Mouse (Mus musculus) limb, embryonic 10.5 days (tissue): ENCODE data around the gene Hist1h4m. TPM values are rescaled to one million over a fixed set of nuclear protein-coding genes. Genes with fewer than 3 reads are reported as not detected.
A peak's percentile ranks its signal among the peaks of the same experiment; 100 is the strongest.
"Not testable (repeated sequence)": the region's sequence is repeated elsewhere in the genome, so short reads cannot be mapped to it uniquely, and the experiment has no call there.

Experiments used
- DNase-seq: peaks from one replicate; pipeline ENCODE4 v3.0.0-alpha.2; 2017; ENCODE audit warnings: low spot score
- H3K27ac ChIP-seq: fragments of 300-500 bp; sonication (generic); 2 replicates; pipeline ENCODE4 v1.5.1; 2016; ENCODE audit warnings: mild to moderate bottlenecking
- H3K27me3 ChIP-seq: fragments of 300-500 bp; sonication (generic); 2 replicates; pipeline ENCODE4 v1.6.1; 2016; ENCODE audit warnings: low read depth, mild to moderate bottlenecking; ENCODE audit not compliant: poor library complexity, severe bottlenecking
- H3K36me3 ChIP-seq: fragments of 300-500 bp; sonication (generic); 2 replicates; pipeline ENCODE4 v1.6.1; 2016; ENCODE audit warnings: mild to moderate bottlenecking, moderate library complexity
- H3K4me1 ChIP-seq: fragments of 300-500 bp; sonication (generic); 2 replicates; pipeline ENCODE4 v1.6.1; 2016
- H3K4me3 ChIP-seq: fragments of 300-500 bp; sonication (generic); 2 replicates; pipeline ENCODE4 v1.5.1; 2016; ENCODE audit warnings: mild to moderate bottlenecking, moderate library complexity
- H3K9me3 ChIP-seq: fragments of 300-500 bp; sonication (generic); replicated peaks from 2 replicates; pipeline ENCODE4 v1.6.1; 2016; ENCODE audit warnings: mild to moderate bottlenecking
- WGBS: fragments of 180-500 bp; shearing (Covaris S2); methylation state at CpG from one replicate; pipeline ENCODE4 v1.1.7; 2016; 5-methylcytosine and 5-hydroxymethylcytosine counted together
- polyA plus RNA-seq: library from polyadenylated mRNA; unstranded; fragments of >200 nt; fragmentation: Nextera tagmentation; extraction: Ambion mirVana; gene quantifications from 2 replicates; pipeline ENCODE4 v1.2.1, GENCODE M21; 2016

Gene Hist1h4m
- polyA plus RNA-seq, 1 experiment from 2014 or later, result not detected

- H3K9me3 ChIP-seq, H3K27me3 ChIP-seq, H3K36me3 ChIP-seq: not testable (repeated sequence)
- H3K4me3 ChIP-seq, result peak within 1 kb of the TSS; percentile 49
- H3K4me1 ChIP-seq, result peaks cover 36% of the 10 kb centered on the region
- under 1% methylated on average over 38 of the region's 63 CpGs for WGBS
- peak; percentile 85 for DNase-seq
- peak within 1 kb of the TSS; percentile 93 for H3K27ac ChIP-seq
Observed at GRCm38 (mm10) chr13:21786899-21787629, 24.5 kb upstream of the Hist1h4m start, which contains the start of the genes Hist1h2an and Hist1h2bp. TSS of gene Hist1h2an (minus strand) at chr13:21787218. TSS of gene Hist1h2bp (plus strand) at chr13:21787461.

GRCm38 (mm10) chr13:21787760-21788593 lies 23.6 kb upstream of the Hist1h4m start:
- Histone ChIP-seq H3K4me1 (peaks cover 36% of the 10 kb centered on the region), H3K27me3 (no peaks in the 10 kb centered on the region), H3K36me3 (no peaks in the 10 kb centered on the region), H3K4me3 (peak overlapping the region; percentile 49), H3K27ac (peak overlapping the region; percentile 93), H3K9me3 (no peaks in the 10 kb centered on the region)
- WGBS, result 17% methylated on average over 16 of the region's 21 CpGs
- peak; percentile 34 for DNase-seq

- WGBS, result 54% methylated on average over 6 of the region's 6 CpGs
- H3K4me3 ChIP-seq, result no peak overlapping the region
- no peaks in the 10 kb centered on the region for H3K27me3 ChIP-seq
- H3K4me1 ChIP-seq, result peaks cover 26% of the 10 kb centered on the region
- H3K27ac ChIP-seq, result peak overlapping the region; percentile 93; the same call in 1 of the 2 replicates
- DNase-seq, result peak; percentile 30
- H3K9me3 ChIP-seq, result no peaks in the 10 kb centered on the region
- no peaks in the 10 kb centered on the region for H3K36me3 ChIP-seq
Observed at GRCm38 (mm10) chr13:21789925-21790324, 21.6 kb upstream of the Hist1h4m start.

GRCm38 (mm10) chr13:21790601-21791283 lies 20.8 kb upstream of the Hist1h4m start:
- H3K27me3 ChIP-seq, result no peaks in the 10 kb centered on the region
- H3K36me3 ChIP-seq, result no peaks in the 10 kb centered on the region
- WGBS, result 9% methylated on average over 18 of the region's 18 CpGs
- peak overlapping the region; percentile 38 for H3K4me3 ChIP-seq
- peak; percentile 46 for DNase-seq
- H3K4me1 ChIP-seq, result peaks cover 26% of the 10 kb centered on the region
- H3K9me3 ChIP-seq, result no peaks in the 10 kb centered on the region
- H3K27ac ChIP-seq, result peak overlapping the region; percentile 84

- 96% methylated on average over 7 of the region's 7 CpGs for WGBS
- H3K36me3 ChIP-seq, result no peaks in the 10 kb centered on the region
- no peak for DNase-seq
- H3K27ac ChIP-seq, result no peak overlapping the region
- no peak overlapping the region for H3K4me3 ChIP-seq
- H3K4me1 ChIP-seq, result peaks cover 6% of the 10 kb centered on the region
- H3K27me3 ChIP-seq, result no peaks in the 10 kb centered on the region
- H3K9me3 ChIP-seq, result no peaks in the 10 kb centered on the region
Observed at GRCm38 (mm10) chr13:21795584-21795983, 16.0 kb upstream of the Hist1h4m start.

GRCm38 (mm10) chr13:21797163-21797562 lies 14.4 kb upstream of the Hist1h4m start:
- not testable (repeated sequence) for DNase-seq, H3K27ac ChIP-seq

GRCm38 (mm10) chr13:21803058-21803457 lies 8.5 kb upstream of the Hist1h4m start:
- WGBS, result no CpG with 5 or more reads among the region's 4 CpGs
- H3K9me3 ChIP-seq, DNase-seq, H3K27me3 ChIP-seq, H3K4me1 ChIP-seq, H3K36me3 ChIP-seq, H3K4me3 ChIP-seq, H3K27ac ChIP-seq: not testable (repeated sequence)

More at GRCm38 (mm10) chr13:21797163-21797562, 14.4 kb upstream of the Hist1h4m start:
- H3K4me3 ChIP-seq, H3K4me1 ChIP-seq, H3K27me3 ChIP-seq, H3K36me3 ChIP-seq, H3K9me3 ChIP-seq: not testable (repeated sequence)

GRCm38 (mm10) chr13:21810073-21810472 lies 1.5 kb upstream of the Hist1h4m start, which contains the start of the genes Hist1h2bq and Hist1h2ao:
TSS of gene Hist1h2bq (minus strand) at chr13:21810197.
TSS of gene Hist1h2ao (plus strand) at chr13:21810465.
- not testable (repeated sequence) for H3K36me3 ChIP-seq, H3K4me3 ChIP-seq, H3K27ac ChIP-seq, H3K4me1 ChIP-seq, H3K9me3 ChIP-seq, DNase-seq, H3K27me3 ChIP-seq
- no CpG with 5 or more reads among the region's 23 CpGs for whole genome bisulfite sequencing

GRCm38 (mm10) chr13:21811074-21811473 lies 472 bp upstream of the Hist1h4m start:
- not testable (repeated sequence) for DNase-seq, H3K36me3 ChIP-seq, H3K27me3 ChIP-seq, H3K9me3 ChIP-seq, H3K4me3 ChIP-seq, H3K27ac ChIP-seq, H3K4me1 ChIP-seq
- WGBS, result no CpG with 5 or more reads among the region's 8 CpGs

GRCm38 (mm10) chr13:21812092-21812491 lies 546 bp downstream of the Hist1h4m start:
- not testable (repeated sequence) for H3K4me1 ChIP-seq, DNase-seq
- H3K27ac ChIP-seq, result peak overlapping the region; percentile 61; the same call in 1 of the 2 replicates

GRCm38 (mm10) chr13:21820082-21820890 lies 8.7 kb downstream of the Hist1h4m start:
- 88% methylated on average over 8 of the region's 16 CpGs for WGBS
- H3K27ac ChIP-seq, H3K4me3 ChIP-seq, H3K27me3 ChIP-seq, H3K9me3 ChIP-seq, H3K36me3 ChIP-seq, DNase-seq, H3K4me1 ChIP-seq: not testable (repeated sequence)

More at GRCm38 (mm10) chr13:21812092-21812491, 546 bp downstream of the Hist1h4m start:
- not testable (repeated sequence) for H3K27me3 ChIP-seq, H3K36me3 ChIP-seq, H3K9me3 ChIP-seq
- WGBS, result 0% methylated on average over 14 of the region's 14 CpGs
- peak overlapping the region; percentile 30 for H3K4me3 ChIP-seq

- no peaks in the 10 kb centered on the region for H3K36me3 ChIP-seq
- no peak overlapping the region for H3K4me3 ChIP-seq
- no peaks in the 10 kb centered on the region for H3K9me3 ChIP-seq
- no peaks in the 10 kb centered on the region for H3K27me3 ChIP-seq
- DNase-seq, result no peak
- peak overlapping the region; percentile 53; the same call in 1 of the 2 replicates for H3K27ac ChIP-seq
- 84% methylated on average over 3 of the region's 3 CpGs for WGBS
- no peaks in the 10 kb centered on the region for H3K4me1 ChIP-seq
Observed at GRCm38 (mm10) chr13:21828511-21828910, 17.0 kb downstream of the Hist1h4m start.
